Mouse (Mus musculus) mesoderm, embryonic 11.5 days (tissue): ENCODE data around the gene Ehhadh.
"Not testable (repeated sequence)": the region's sequence is repeated elsewhere in the genome, so short reads cannot be mapped to it uniquely, and the experiment has no call there.

Experiments
- DNase-seq: peaks from one replicate; pipeline ENCODE4 v3.0.0-alpha.2; 2012; ENCODE audit warnings: low read depth, low spot score

Ehhadh gene

DNA sequence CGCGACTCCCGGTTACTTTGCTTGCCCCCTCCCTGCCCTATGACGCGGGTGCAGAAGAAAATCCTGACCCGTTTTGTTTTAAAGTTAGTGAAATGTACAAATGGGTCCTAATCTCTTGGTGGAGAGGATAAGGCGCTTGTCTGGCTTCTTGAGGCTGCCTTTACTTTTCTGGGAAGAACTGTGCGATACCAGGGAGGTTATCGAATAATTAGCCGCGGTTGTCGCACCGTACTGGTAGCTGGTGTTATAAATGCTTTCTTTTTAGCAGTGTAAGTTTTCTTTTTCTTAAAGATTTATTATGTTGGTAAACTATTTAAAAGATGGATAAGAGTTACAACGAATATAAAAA lies 7.1 kb upstream of the Ehhadh start:
- DNase-seq: no peak

DNA sequence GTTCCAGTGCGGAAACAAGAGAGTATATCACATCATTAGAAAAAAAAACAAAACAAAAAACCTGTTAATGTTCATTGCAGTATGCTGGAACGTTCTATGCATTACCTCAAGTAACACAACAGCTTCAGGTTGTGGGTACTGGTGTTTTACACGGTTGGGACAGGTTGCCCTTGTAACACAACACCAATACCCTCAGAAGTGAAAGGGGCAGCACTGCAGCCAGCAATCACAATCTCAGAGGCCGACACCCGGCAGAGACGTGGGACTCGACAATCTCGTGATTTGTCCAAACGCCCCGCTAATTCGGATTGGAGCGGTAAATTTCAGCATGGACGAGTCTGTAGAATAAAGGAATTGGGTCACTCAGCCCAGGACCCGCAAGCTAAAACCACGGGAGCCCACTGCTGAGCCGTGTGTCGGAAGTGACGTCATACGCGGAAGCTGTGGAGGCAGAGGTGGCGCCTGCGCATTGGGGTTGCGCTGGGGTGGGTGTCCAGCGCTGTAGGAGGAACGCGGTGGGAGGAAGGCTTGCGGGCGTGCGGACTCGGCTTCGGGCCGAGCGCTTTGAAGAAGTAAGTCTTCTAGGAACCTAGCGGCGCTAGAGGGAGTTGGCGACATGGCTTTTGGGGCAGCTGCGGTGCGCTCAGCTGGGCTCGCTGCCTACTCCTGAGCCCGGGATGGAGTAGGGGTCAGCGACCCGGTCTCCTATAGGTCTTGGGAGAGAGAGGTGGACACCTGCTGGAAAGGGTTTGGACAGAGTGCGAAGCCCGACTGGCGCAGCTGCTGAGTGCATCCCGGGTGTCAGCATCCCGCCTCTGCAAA lies 6.5 kb upstream of the Ehhadh start, which contains the start of gene Map3k13:
Gene Map3k13, plus strand, starts transcription at position 472 of the 822 bp plus-strand sequence.
- DNase-seq: peak; percentile 98

DNA sequence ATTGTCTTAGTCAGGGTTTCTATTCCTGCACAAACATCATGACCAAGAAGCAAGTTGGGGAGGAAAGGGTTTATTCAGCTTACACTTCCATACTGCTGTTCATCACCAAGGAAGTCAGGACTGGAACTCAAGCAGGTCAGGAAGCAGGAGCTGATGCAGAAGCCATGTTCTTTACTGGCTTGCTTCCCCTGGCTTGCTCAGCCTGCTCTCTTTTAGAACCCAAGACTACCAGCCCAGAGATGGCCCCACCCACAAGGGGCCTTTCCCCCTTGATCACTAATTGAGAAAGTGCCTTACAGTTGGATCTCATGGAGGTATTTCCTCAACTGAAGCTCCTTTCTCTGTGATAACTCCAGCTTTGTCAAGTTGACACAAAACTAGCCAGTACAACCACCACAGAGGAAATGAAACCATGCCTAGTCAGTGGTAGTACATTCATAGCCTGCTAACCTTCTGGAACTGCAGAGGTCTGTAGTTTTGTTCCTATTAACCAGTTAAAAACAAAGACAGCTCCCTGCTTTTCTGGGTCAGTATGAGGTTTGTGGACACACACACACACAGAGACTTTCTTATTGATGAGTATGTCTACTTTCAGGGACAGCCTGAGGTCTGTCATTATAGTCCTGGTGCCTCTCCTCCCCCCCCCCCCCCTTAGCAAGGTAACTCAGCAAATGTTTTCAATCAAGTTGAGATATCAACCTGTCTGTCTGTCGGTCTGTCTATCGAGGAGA lies 5.6 kb upstream of the Ehhadh start:
- not testable (repeated sequence) for DNase-seq

DNA sequence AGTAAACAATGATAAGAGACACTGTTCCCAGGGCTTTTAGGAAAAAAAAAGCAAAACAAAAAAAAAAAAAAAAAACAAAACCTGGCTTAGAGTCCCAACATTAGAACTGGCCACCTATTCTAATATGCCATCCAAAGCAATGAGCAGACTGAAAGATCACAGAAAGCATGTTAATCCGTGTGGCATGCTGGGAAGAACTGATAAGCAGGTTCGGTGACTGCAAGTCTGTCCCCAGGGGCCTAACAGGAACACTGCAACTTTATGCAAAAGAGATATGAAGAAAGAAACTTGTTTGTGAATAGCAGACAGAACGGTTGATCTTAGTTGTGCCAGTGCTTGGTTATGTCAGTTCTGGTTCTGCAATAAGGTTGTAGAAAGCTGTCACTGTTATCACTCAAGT lies 4.2 kb upstream of the Ehhadh start:
- no peak for DNase-seq

DNA sequence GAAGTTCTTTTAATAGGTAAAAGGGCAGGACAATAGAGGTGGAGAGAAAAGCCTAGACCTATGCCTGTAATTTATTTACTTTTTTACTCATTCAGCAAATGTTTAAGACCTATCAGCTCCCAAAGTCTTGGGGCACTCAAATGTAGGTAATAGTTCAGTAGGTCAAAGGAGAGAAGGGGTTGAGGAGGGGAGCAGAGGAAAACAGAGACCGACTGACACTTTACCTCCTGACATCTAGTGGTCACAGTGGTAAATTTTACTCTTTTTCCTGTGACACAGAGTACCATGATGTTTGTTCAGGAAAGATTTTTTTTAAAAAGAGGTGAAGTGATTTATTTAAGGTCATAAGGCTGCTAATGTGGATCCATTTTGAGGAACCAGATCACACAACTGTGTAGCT lies 2.9 kb upstream of the Ehhadh start:
- DNase-seq: no peak

DNA sequence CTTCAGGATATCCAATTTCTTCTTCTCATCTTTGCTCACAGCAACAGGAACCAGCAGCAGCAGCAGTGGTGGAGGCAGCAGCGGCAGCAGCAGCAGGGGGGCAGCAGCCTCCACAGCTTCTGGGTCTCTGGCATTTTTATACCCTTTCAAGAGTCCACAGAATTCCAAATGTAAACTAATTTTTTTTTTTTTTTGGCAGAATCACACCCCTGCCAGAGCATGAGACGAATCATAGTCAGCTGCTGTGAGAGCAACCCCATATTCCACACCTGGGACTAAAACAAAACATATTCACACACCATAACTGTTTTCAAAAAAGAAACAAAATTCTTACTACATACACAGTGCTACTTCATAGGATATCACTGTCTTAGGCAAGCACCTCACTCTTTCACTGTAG lies 1.6 kb upstream of the Ehhadh start:
- no peak for DNase-seq

DNA sequence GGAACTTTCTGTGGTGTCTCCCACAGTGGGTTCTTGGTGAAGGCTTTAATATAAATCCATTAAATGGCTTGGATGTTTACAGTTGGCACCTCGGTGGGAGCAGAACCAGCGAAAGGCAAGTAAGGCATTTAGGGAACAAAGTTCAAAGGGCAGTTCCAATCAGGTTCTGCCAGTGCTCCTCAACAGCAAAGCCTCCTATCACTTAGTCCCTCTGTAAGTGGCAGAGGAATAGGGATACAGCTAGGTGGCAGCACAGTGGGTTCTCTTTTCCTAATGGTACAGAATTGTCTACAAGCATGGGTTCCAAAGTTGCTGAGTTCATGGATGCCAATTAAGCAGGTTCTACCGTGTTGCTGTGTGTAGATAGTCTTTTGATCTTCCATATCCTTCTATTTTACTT lies 974 bp upstream of the Ehhadh start:
- DNase-seq: no peak

DNA sequence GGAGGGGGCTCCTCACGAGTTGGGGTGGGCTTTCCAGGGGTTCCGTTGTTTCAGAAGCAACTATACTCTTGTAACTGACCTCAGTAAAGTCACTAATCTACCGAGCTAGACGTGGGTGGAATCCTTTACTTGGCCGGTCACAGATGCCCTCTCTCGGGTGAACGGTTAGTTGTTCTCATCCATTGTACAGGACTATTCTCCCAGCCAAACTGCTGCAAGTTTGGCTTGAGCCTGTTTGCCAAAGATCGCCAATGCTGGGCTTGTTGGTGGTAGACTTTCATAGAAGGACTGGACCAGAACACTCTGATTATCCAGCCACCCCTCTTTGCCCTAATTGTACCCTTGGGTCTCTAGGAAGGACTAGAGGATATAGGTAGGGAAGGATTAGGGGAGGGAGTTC lies 1.3 kb downstream of the Ehhadh start:
- no peak for DNase-seq

DNA sequence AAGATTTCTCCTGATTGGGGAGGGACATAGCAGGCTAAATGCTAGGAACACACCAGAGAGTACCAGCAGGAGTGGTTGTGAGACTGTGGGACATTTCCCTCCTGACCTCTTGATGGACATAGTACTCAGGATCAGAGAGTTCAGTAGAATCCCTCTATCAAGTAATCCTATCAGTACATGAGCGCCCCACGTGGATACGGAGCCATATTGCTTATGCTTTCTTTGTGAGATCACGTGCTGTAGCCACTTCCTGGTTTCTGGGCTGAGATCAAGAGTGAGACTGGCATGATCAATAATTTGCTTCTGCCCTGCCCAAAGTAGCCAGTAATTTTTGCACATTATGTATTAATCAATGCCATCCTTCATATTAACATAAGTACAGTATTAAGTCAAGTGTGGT lies 2.6 kb downstream of the Ehhadh start:
- DNase-seq: no peak

DNA sequence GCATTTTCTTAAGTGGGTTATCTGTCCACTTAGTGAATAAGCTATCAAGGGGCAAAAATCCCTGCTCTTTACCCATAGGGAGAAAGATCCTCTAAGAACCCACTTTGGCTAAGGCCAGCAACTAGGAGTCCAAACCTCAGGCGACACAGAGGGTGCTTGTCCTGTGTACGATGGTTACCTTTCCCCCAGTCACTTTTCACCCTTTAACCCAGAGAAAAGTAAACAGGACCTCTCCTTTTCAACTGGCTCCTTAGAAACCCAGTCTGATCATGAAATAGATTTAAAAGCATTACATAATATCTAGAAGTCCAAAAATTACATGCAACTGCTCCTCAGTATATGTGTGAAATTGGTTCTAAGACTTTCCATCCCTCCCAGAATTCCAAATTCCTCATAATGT lies 4.8 kb downstream of the Ehhadh start:
- no peak for DNase-seq

DNA sequence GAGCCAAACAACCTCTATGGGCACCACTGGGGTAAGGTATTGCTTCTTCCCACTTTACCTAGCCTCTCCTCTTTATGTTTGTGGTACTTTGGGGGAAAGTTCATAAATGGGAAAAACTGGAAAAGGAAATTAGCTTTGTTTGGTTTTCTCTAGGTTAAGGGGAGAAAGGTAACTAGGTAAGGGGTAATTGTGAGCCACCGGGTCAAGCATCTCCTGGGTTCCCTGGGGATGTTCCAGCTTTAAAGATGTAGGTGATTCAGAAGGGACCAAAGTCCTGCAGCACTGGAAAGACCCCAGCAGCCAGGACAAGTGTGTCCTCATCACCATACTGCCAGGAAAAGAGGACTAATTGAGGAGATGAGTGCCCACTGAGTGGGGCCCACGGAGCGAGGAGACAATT lies 5.7 kb downstream of the Ehhadh start:
- DNase-seq: no peak

DNA sequence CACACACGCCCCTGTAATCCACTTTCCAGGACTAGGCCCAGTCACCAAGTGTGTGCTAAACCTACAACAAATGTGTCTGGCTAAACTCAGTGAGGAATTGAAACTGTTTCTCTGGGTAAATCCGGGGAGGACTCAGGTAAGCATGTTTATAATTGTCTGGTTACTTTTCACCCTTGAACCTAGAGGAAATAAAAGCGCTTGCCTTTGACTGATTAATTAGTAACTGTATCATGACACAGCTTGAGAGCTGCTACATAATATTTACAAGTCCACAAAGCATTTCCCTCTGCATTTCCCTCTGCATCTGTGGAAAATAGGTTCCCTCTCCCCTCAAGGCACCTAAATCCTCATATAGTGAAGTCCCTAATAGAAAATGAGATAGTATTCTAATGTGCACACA lies 6.3 kb downstream of the Ehhadh start:
- DNase-seq: no peak

DNA sequence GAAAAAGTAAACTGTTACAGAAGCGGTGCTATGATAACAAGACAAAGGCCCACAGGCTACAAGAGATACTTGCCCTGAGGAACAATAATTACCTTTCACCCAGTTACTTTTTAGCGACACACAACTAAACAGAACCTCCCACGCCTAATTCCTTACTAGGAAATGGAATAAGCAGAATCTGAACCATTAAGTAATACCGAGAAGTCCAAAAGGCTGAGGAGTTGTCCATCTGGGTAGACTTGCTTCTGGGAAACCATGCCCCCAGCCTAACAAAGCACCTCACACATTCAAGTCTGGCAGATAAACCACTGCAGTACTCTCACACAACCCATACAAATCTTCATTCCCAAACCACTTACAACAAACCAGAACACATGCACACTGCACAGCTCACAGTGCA lies 8.5 kb downstream of the Ehhadh start:
- no peak for DNase-seq

DNA sequence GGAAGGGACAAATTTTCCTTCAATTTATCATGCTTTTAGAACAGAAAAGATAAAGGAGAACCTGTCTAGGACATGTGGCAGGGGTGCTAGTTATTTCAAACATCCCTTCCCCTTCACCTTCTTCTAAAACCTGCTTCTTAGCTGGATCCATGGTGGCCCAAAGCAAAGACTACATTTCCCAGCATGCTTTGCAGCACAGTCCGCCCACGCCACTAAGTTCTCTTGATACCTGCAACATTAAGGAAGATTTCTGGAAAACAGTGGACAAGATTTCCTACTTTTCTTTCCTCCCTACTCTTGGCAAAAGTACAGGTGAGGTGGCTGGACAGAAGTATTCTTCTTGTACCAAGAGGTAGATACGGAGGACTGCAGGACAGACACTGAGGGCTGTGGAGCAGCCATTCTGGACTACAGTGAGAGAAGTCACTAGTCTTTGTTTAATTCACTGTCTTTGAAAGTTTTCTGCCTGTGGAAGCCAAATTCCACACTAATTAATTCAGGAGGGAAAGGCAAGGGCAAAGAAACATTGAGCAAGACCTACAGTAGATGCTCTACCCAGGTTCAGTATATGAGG lies 9.2 kb downstream of the Ehhadh start:
- DNase-seq: peak; percentile 26

DNA sequence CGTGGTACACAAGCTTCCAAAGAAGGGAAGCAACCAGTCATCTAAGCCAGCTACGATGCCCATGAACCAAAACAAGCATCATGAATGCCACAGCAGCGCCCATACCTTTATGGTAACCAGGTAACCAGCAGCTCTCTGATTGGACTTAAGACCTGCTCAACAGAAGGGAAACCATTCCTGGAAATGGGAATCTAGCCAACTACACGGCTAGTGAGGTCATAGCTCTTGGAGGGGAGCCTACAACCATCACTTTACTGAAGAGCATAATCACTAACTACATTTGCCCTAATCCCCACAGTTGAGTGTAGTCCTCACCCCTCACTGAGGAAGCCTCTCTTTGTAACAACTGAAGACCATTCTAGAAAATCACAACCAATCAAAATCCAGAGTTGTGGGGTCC lies 12.9 kb downstream of the Ehhadh start:
- no peak for DNase-seq

DNA sequence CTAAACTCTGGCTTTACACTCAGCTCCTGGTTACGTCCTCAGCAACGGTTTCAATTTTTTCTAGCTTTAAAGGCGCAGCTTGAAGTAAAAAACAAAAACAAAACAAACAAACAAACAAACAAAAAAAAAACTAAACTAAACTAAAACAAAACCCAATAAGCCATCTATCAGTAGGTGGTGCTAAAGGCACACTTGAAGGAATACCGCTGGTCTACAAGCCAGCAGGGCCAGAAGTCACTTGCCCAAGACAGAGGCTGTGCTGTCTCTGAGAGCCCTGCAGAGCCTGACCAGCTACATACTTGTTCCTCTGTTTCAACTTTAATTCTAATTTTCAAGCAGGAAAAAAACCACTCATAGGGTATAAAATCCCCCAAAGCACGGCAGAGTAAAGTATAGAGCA lies 17.9 kb downstream of the Ehhadh start:
- DNase-seq: no peak

DNA sequence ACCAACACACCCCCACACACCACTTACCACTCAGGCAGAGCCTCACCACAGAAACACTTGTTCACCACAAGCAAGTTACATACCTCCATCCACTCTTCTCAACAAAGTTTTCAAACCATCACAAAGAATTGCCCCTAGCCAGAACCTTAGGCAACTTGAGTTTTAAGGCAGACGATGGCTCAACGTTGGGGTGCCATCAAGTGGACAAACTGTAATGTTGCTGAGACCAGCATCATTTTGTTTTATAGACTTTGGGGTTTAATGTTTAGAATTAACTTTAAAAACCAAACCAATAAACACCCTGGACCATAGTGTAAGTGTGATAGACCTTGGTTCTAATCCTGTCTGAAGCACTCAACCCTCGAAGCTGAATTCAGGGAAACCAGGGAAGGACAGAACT lies 19.4 kb downstream of the Ehhadh start:
- DNase-seq: no peak

DNA sequence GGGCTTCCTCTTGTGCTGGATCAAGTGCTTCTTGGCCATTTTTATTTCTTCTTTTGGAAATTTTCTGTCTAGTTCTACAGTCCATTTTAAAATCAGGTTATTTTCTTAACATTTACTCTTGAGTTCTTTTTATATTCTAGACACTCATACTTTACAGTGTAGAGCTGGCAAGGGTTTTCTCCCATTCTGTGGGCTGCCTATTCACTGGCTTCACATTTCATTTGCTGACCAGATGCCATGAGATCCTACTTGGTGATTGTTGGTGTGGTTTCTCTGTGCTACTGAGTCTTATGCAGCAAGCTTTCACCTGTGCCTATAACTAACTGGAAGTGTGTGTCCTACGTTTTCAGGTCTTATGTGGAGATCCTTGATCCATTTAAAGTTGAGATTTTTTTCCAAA lies 29.2 kb downstream of the Ehhadh start:
- no peak for DNase-seq

DNA sequence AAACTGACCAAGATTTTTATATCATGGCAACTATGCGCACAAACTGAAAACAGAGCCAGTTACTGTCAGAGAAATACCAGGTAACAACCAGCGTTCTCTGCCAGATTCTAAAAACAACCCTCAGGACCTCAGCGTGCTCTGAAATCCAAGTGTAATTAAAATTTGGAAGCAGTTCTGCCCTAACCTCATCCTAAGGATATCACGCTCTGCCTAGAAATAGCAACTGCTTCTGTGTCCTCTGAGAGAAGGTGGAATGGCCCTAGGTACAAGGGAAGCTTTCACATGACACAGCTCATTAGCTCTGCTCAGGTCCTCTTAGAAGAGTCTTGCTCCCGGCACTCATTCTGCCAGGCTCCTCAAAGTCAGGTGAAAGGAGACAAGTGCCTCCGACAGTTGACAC lies 44.2 kb downstream of the Ehhadh start:
- DNase-seq: no peak

DNA sequence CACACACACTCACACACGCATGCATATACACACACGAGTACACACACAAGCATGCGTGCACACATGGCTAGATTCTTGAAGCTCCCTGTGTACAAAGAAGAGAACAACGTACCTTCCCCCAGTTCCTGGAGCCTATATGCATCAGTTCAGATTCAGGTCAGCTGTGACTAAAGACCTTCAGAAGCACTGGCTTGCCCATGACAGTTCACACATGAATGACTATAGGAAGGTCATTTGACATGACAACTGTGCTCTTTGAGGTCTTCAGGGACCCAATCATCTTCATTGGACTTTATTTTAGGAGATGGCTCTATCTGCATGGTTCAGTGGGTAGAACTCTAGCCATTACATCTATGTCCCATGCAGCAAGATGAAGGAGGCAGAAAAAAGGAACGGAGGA lies 44.7 kb downstream of the Ehhadh start:
- no peak for DNase-seq

DNA sequence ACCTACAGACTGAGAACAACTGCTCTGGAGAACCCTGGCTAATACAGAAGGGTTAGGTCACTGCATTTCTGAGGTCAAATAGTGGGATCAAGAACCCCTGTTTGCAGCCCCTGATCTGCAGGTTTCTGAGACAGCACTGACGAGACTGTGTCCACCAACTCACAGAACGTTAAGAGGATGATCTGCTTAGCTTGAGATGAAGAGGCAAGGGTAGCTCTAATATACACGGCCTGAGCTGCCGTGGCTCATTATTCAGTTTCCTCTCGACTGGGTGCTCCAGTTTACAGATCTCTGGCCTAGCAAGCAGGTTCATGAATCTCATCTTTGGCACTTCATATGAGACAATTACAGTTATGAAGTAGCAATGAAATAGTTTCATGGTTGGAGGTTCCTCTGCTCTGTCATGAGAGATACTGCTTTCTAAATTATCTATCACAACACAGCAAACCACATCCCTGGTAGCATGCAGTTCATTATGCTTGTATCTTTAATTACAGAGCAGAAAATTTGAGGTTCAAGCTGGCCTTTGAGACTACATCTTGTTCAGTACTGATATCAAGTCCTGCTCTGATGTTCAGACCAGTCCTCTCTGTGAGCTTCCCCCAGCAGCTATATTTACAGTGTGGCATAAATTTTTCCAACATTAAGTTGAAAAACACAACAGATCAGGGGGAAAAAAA lies 45.3 kb downstream of the Ehhadh start:
- no peak for DNase-seq

DNA sequence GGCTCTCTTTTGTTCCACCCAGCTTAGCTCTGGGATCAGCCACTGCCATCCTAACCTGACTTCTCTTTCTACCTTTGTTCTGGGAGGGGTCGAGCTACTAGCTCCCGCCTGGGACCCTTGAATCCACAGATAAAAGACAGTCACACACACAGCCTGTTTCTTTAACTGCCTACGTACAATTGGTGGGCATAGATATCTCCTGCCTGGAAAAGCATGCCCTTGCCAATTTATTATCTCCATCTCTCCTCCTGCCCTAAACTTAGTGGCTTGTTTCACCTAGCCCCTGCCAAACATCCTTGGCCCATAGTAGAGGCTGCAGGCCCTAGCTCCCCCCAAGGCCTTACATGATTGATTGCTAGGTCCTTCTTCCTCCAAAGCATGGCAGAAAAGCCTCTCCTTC lies 46.1 kb downstream of the Ehhadh start:
- no peak for DNase-seq
